Mouse (Mus musculus): ENCODE data around the gene Lemd1. TPM values are rescaled to one million over a fixed set of nuclear protein-coding genes. Genes with fewer than 3 reads are reported as not detected.

Gene Lemd1
- polyA plus RNA-seq, 1 experiment from 2014 or later, result 18.0 TPM

DNA sequence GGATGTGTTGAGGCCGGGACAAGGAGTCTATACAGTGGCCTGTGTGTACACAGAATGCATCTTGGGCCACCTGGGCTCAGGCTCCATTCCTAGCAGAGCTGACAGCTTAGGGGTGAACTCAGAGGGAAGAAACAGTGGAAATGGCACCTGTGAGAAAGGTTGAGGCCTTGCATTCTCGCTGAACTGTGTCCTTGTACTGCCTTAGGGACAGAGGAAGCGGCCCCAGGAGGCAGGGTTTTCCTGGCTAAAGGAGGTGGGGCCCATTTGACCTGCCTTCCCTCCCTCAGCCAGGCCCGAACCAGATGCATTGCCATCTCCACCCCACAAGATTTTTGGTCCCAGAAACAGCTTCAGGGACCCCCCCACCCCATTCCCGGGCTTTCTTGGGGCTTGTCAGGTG lies 4.5 kb downstream of the Lemd1 start:
- H3K27me3 ChIP-seq (ENCODE audit: control insufficient read depth, insufficient read depth, low read depth, low read length), result no peaks in the 10 kb centered on the region
- H3K36me3 ChIP-seq (ENCODE audit: control insufficient read depth, insufficient read depth, low read length), result no peaks in the 10 kb centered on the region
- H3K4me3 ChIP-seq (ENCODE audit: low read depth, low read length), result 0 out of 2 replicates have a peak overlapping the region, but pooled peaks have one; percentile 3
- 30% methylated on average over 5 of the region's 5 CpGs for WGBS
- peak overlapping the region; percentile 93 for H3K4me2 ChIP-seq (ENCODE audit: low read length)
- peak overlapping the region; percentile 65 for H3K27ac ChIP-seq (ENCODE audit: low read length)
- peak overlapping the region; percentile 60 for H3K9ac ChIP-seq (ENCODE audit: low read depth, low read length)
- ATAC-seq, result no peak
- peaks cover 76% of the 10 kb centered on the region for H3K4me1 ChIP-seq (ENCODE audit: control insufficient read depth, insufficient read depth, low read length)
- no peaks in the 10 kb centered on the region for H3K9me3 ChIP-seq (replicated peaks; ENCODE audit: control insufficient read depth, low read length, poor library complexity, severe bottlenecking)

GRCm38 (mm10) chr1:132196337-132196736 lies 5.1 kb downstream of the Lemd1 start:
- Histone ChIP-seq H3K4me3 (ENCODE audit: low read depth, low read length) (peak overlapping the region; percentile 3; the same call in 1 of the 2 replicates), H3K36me3 (ENCODE audit: control insufficient read depth, insufficient read depth, low read length) (no peaks in the 10 kb centered on the region), H3K27me3 (ENCODE audit: control insufficient read depth, insufficient read depth, low read depth, low read length) (no peaks in the 10 kb centered on the region), H3K9me3 (replicated peaks; ENCODE audit: control insufficient read depth, low read length, poor library complexity, severe bottlenecking) (no peaks in the 10 kb centered on the region), H3K4me2 (ENCODE audit: low read length) (peak overlapping the region; percentile 93), H3K4me1 (ENCODE audit: control insufficient read depth, insufficient read depth, low read length) (peaks cover 82% of the 10 kb centered on the region), H3K9ac (ENCODE audit: low read depth, low read length) (peak overlapping the region; percentile 60), H3K27ac (ENCODE audit: low read length) (peak overlapping the region; percentile 65)
- ATAC-seq, result no peak
- 10% methylated on average over 7 of the region's 7 CpGs for WGBS

GRCm38 (mm10) chr1:132197666-132198065 lies 6.4 kb downstream of the Lemd1 start:
- H3K9ac ChIP-seq (ENCODE audit: low read depth, low read length), result peak overlapping the region; percentile 30; the same call in 1 of the 2 replicates

DNA sequence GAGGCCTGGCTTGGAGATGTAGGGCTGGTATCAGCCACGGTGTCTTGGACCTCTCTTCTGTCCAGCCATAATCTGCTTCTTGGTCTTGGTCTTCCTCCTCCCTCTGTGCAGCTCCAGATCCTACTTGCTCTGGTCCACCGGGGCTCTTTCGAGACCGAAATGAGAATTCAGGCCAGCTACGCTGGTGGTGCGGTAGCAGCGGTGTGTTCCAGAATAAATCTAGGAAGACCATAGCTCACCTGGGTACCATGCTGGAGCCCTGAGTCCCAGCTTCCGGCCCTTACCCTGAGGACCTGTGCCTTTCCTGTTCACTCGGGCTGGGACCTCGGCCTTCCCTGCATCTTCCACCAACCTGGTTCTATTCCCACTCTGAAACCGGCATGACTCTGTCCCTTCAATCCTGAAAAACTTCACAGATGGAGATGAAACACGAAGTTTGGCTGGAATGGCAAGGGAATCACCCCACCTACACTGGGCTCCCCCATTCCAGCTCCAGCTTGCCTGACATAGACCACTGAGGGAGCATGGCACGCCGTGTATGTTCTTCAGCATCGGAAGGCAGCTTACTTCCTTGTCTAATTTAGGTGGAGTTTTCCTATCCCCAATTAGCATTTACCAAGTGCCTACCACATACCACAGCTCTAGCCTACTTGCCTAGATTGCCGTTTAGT lies 7.3 kb downstream of the Lemd1 start:
- Histone ChIP-seq H3K36me3 (ENCODE audit: control insufficient read depth, insufficient read depth, low read length) (no peaks in the 10 kb centered on the region), H3K27me3 (ENCODE audit: control insufficient read depth, insufficient read depth, low read depth, low read length) (no peaks in the 10 kb centered on the region), H3K9me3 (replicated peaks; ENCODE audit: control insufficient read depth, low read length, poor library complexity, severe bottlenecking) (no peaks in the 10 kb centered on the region), H3K9ac (ENCODE audit: low read depth, low read length) (peak overlapping the region; percentile 30), H3K4me1 (ENCODE audit: control insufficient read depth, insufficient read depth, low read length) (peaks cover 88% of the 10 kb centered on the region), H3K4me2 (ENCODE audit: low read length) (no peak overlapping the region), H3K27ac (ENCODE audit: low read length) (peak overlapping the region; percentile 78), H3K4me3 (ENCODE audit: low read depth, low read length) (no peak overlapping the region)
- 73% methylated on average over 16 of the region's 16 CpGs for WGBS
- ATAC-seq, result no peak

More at GRCm38 (mm10) chr1:132197666-132198065, 6.4 kb downstream of the Lemd1 start:
- WGBS, result 4% methylated on average over 9 of the region's 9 CpGs
- H3K4me1 ChIP-seq (ENCODE audit: control insufficient read depth, insufficient read depth, low read length), result peaks cover 91% of the 10 kb centered on the region
- no peaks in the 10 kb centered on the region for H3K36me3 ChIP-seq (ENCODE audit: control insufficient read depth, insufficient read depth, low read length)
- H3K4me2 ChIP-seq (ENCODE audit: low read length), result peak overlapping the region; percentile 15
- no peaks in the 10 kb centered on the region for H3K27me3 ChIP-seq (ENCODE audit: control insufficient read depth, insufficient read depth, low read depth, low read length)
- peak overlapping the region; percentile 51 for H3K27ac ChIP-seq (ENCODE audit: low read length)
- no peak for ATAC-seq
- H3K9me3 ChIP-seq (replicated peaks; ENCODE audit: control insufficient read depth, low read length, poor library complexity, severe bottlenecking), result no peaks in the 10 kb centered on the region
- no peak overlapping the region for H3K4me3 ChIP-seq (ENCODE audit: low read depth, low read length)

DNA sequence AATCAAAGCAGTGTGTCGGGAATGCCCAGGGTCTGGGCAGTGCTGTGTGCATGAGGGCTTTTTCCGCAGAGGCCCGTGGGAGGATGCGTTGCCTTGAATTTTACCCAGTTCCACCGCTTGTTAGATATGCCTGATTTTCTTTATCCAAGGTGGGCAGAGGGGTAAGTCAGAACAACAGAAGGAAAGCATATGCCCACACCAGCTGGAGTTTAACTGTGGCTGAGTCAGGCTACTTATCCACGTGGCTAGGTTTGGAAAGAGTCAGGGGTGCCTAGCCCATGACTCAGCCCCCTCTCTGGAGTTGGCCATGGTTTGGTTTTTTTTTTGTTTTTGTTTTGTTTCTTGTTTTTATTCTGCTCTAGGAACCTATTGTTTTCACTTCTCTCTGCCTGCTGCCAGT lies 8.0 kb downstream of the Lemd1 start:
- WGBS, result 61% methylated on average over 6 of the region's 6 CpGs

DNA sequence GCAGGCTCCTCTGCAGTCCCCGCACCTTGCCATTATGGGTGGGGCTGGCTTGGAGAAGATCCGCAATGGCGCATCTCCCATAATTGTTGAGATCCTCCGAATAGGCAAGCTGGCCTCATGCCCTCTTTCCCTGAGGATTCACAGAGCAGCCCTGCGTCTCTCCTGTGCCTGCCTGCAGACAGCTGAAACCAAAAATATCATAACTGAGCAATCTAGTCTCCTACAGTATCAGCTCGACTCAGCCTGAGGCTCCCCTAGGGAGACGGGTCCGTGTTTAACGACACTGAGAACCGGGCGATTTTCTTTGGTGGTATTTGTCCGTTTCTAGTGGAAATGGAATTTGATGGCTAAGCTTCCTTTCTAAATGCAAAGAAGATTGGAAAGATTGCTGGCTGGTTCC lies 8.7 kb downstream of the Lemd1 start:
- H3K4me2 ChIP-seq (ENCODE audit: low read length), result peak overlapping the region; percentile 46
- peak overlapping the region; percentile 15; the same call in 1 of the 2 replicates for H3K9ac ChIP-seq (ENCODE audit: low read depth, low read length)
- no peaks in the 10 kb centered on the region for H3K27me3 ChIP-seq (ENCODE audit: control insufficient read depth, insufficient read depth, low read depth, low read length)
- H3K27ac ChIP-seq (ENCODE audit: low read length), result peak overlapping the region; percentile 78
- 3% methylated on average over 12 of the region's 12 CpGs for WGBS
- H3K4me3 ChIP-seq (ENCODE audit: low read depth, low read length), result peak overlapping the region; percentile 10
- no peaks in the 10 kb centered on the region for H3K36me3 ChIP-seq (ENCODE audit: control insufficient read depth, insufficient read depth, low read length)
- H3K4me1 ChIP-seq (ENCODE audit: control insufficient read depth, insufficient read depth, low read length), result peaks cover 74% of the 10 kb centered on the region
- H3K9me3 ChIP-seq (replicated peaks; ENCODE audit: control insufficient read depth, low read length, poor library complexity, severe bottlenecking), result no peaks in the 10 kb centered on the region
- no peak for ATAC-seq

More for the DNA sequence above, 8.0 kb downstream of the Lemd1 start:
- no peaks in the 10 kb centered on the region for H3K36me3 ChIP-seq (ENCODE audit: control insufficient read depth, insufficient read depth, low read length)
- H3K27ac ChIP-seq (ENCODE audit: low read length), result peak overlapping the region; percentile 78
- no peaks in the 10 kb centered on the region for H3K9me3 ChIP-seq (replicated peaks; ENCODE audit: control insufficient read depth, low read length, poor library complexity, severe bottlenecking)
- H3K4me3 ChIP-seq (ENCODE audit: low read depth, low read length), result no peak overlapping the region
- ATAC-seq, result no peak
- no peaks in the 10 kb centered on the region for H3K27me3 ChIP-seq (ENCODE audit: control insufficient read depth, insufficient read depth, low read depth, low read length)
- no peak overlapping the region for H3K9ac ChIP-seq (ENCODE audit: low read depth, low read length)
- no peak overlapping the region for H3K4me2 ChIP-seq (ENCODE audit: low read length)
- peaks cover 81% of the 10 kb centered on the region for H3K4me1 ChIP-seq (ENCODE audit: control insufficient read depth, insufficient read depth, low read length)

- Histone ChIP-seq H3K27me3 (ENCODE audit: control insufficient read depth, insufficient read depth, low read depth, low read length) (no peaks in the 10 kb centered on the region), H3K4me1 (ENCODE audit: control insufficient read depth, insufficient read depth, low read length) (peaks cover 68% of the 10 kb centered on the region), H3K9ac (ENCODE audit: low read depth, low read length) (peak overlapping the region; percentile 55), H3K36me3 (ENCODE audit: control insufficient read depth, insufficient read depth, low read length) (no peaks in the 10 kb centered on the region), H3K4me2 (ENCODE audit: low read length) (peak overlapping the region; percentile 46), H3K9me3 (replicated peaks; ENCODE audit: control insufficient read depth, low read length, poor library complexity, severe bottlenecking) (no peaks in the 10 kb centered on the region), H3K4me3 (ENCODE audit: low read depth, low read length) (peak overlapping the region; percentile 28), H3K27ac (ENCODE audit: low read length) (peak overlapping the region; percentile 78)
- peak; percentile 84 for ATAC-seq
- WGBS, result 3% methylated on average over 11 of the region's 11 CpGs
These were observed 9.6 kb downstream of the Lemd1 start for GRCm38 (mm10) chr1:132200562-132201510.

DNA sequence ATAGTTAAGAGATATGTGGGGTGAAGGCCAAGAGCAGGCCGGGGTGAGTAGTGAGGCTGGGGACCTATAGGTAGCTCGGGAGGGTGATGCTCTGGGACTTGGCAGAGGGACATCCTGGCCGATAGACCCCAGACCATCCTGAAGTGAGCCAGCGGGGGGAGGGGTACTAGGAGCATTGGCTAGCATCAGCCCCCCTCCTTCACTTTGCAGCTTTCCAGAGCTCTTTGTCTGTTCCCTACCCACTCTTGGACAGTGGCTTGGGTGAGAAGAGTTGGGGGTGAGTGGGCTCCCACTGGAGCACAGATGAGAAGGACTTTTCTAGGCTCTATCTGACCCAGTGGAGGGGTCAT lies 10.3 kb downstream of the Lemd1 start:
- peak overlapping the region; percentile 28 for H3K4me3 ChIP-seq (ENCODE audit: low read depth, low read length)
- peak; percentile 8; the same call in 1 of the 2 replicates for ATAC-seq
- no peaks in the 10 kb centered on the region for H3K27me3 ChIP-seq (ENCODE audit: control insufficient read depth, insufficient read depth, low read depth, low read length)
- no peaks in the 10 kb centered on the region for H3K9me3 ChIP-seq (replicated peaks; ENCODE audit: control insufficient read depth, low read length, poor library complexity, severe bottlenecking)
- H3K4me2 ChIP-seq (ENCODE audit: low read length), result peak overlapping the region; percentile 46
- H3K36me3 ChIP-seq (ENCODE audit: control insufficient read depth, insufficient read depth, low read length), result no peaks in the 10 kb centered on the region
- peak overlapping the region; percentile 33 for H3K9ac ChIP-seq (ENCODE audit: low read depth, low read length)
- peak overlapping the region; percentile 78 for H3K27ac ChIP-seq (ENCODE audit: low read length)
- peaks cover 62% of the 10 kb centered on the region for H3K4me1 ChIP-seq (ENCODE audit: control insufficient read depth, insufficient read depth, low read length)
- WGBS, result 4% methylated on average over 4 of the region's 4 CpGs

All from midbrain, embryonic 16.5 days (tissue).